Mouse (Mus musculus): ENCODE results near the gene Chadl. TPM values are rescaled to one million over a fixed set of nuclear protein-coding genes. Genes with fewer than 3 reads are reported as not detected.

Gene Chadl
- total and polyA plus RNA-seq, 3 experiments, result 2.3 to 32.2 (median 4.4) TPM

Other genes starting within 250 kb of the Chadl start
- gene Rbx1, start 231.0 kb downstream of the Chadl start, total RNA-seq (2021), result 100 to 1,000 TPM; 128 to 150 TPM
- gene Rbx1, start 231.0 kb downstream of the Chadl start, polyA plus RNA-seq (2012; rRNA removed), result 13.8 and 16.8 TPM in 2 replicates
- gene Ep300, start 111.9 kb downstream of the Chadl start, total RNA-seq (2021), result 10 to 100 TPM; 56.0 to 71.2 TPM
- 19.5 and 26.5 TPM in 2 replicates for gene Ep300, start 111.9 kb downstream of the Chadl start, polyA plus RNA-seq (2012; rRNA removed)
- gene L3mbtl2, start 33.4 kb downstream of the Chadl start, total RNA-seq (2021), result 10 to 100 TPM; 15.7 to 22.1 TPM
- gene L3mbtl2, start 33.4 kb downstream of the Chadl start, polyA plus RNA-seq (2012; rRNA removed), result 11.2 and 12.8 TPM in 2 replicates
- gene Zc3h7b, start 47.8 kb upstream of the Chadl start, total RNA-seq (2021), result 10 to 100 TPM; 62.9 to 87.9 TPM
- gene Zc3h7b, start 47.8 kb upstream of the Chadl start, polyA plus RNA-seq (2012; rRNA removed), result 54.0 and 60.6 TPM in 2 replicates
- 10 to 100 TPM; 57.1 to 73.0 TPM for gene Rangap1, start 48.2 kb upstream of the Chadl start, total RNA-seq (2021)
- gene Rangap1, start 48.2 kb upstream of the Chadl start, polyA plus RNA-seq (2012; rRNA removed), result 20.8 and 24.9 TPM in 2 replicates
- gene Tef, start 105.1 kb upstream of the Chadl start, total RNA-seq (2021), result 100 to 1,000 TPM in 1 of 2 experiments, 10 to 100 TPM in 1; 35.0 to 100 TPM
- gene Tef, start 105.1 kb upstream of the Chadl start, polyA plus RNA-seq (2012; rRNA removed), result 35.0 and 69.3 TPM in 2 replicates
- 100 to 1,000 TPM in 1 of 2 experiments, 10 to 100 TPM in 1; 96.0 to 102 TPM for gene Tob2, start 161.5 kb upstream of the Chadl start, total RNA-seq (2021)
- 69.9 and 76.1 TPM in 2 replicates for gene Tob2, start 161.5 kb upstream of the Chadl start, polyA plus RNA-seq (2012; rRNA removed)
- gene Phf5a, start 174.6 kb upstream of the Chadl start, total RNA-seq (2021), result 10 to 100 TPM; 59.6 to 59.8 TPM
- gene Phf5a, start 174.6 kb upstream of the Chadl start, polyA plus RNA-seq (2012; rRNA removed), result 27.7 and 37.1 TPM in 2 replicates
- gene Aco2, start 175.0 kb upstream of the Chadl start, total RNA-seq (2021), result 1,000 to 10,000 TPM; 1,000 to 1,044 TPM
- gene Aco2, start 175.0 kb upstream of the Chadl start, polyA plus RNA-seq (2012; rRNA removed), result 391 and 396 TPM in 2 replicates
- 10 to 100 TPM; 15.6 to 34.4 TPM for gene Polr3h, start 229.0 kb upstream of the Chadl start, total RNA-seq (2021)
- 16.7 and 17.5 TPM in 2 replicates for gene Polr3h, start 229.0 kb upstream of the Chadl start, polyA plus RNA-seq (2012; rRNA removed)
- 10 to 100 TPM; 10.1 to 19.5 TPM for gene Csdc2, start 239.5 kb upstream of the Chadl start, total RNA-seq (2021)
- 33.6 and 50.1 TPM in 2 replicates for gene Csdc2, start 239.5 kb upstream of the Chadl start, polyA plus RNA-seq (2012; rRNA removed)

All from adrenal gland, adult 2 months (tissue).